Mouse (Mus musculus): ENCODE measurements around the gene Ints6l.

Gene Ints6l

GRCm38 (mm10) chrX:56454671-56455371 is at the start of gene Ints6l:
Ints6l (plus strand) TSS chrX:56454857.
- Histone ChIP-seq H3K27me3 (ENCODE audit: control insufficient read depth, insufficient read depth, low read length, poor library complexity, severe bottlenecking) (no peaks in the 10 kb centered on the region), H3K36me3 (ENCODE audit: control insufficient read depth, insufficient read depth, low read length, poor library complexity, severe bottlenecking) (no peaks in the 10 kb centered on the region)
- peak; percentile 86 for DNase-seq (ENCODE audit: low read depth, low spot score)

- no peaks in the 10 kb centered on the region for H3K36me3 ChIP-seq (ENCODE audit: control insufficient read depth, insufficient read depth, low read length, poor library complexity, severe bottlenecking)
- DNase-seq (ENCODE audit: low read depth, low spot score): no peak
- no peaks in the 10 kb centered on the region for H3K27me3 ChIP-seq (ENCODE audit: control insufficient read depth, insufficient read depth, low read length, poor library complexity, severe bottlenecking)
Measured at GRCm38 (mm10) chrX:56405482-56405881, 49.2 kb upstream of the Ints6l start.

- DNase-seq (ENCODE audit: low read depth, low spot score): no peak
- no peaks in the 10 kb centered on the region for H3K27me3 ChIP-seq (ENCODE audit: control insufficient read depth, insufficient read depth, low read length, poor library complexity, severe bottlenecking)
- H3K36me3 ChIP-seq (ENCODE audit: control insufficient read depth, insufficient read depth, low read length, poor library complexity, severe bottlenecking): no peaks in the 10 kb centered on the region
Measured at GRCm38 (mm10) chrX:56406128-56406527, 48.5 kb upstream of the Ints6l start.

GRCm38 (mm10) chrX:56416277-56416676 is 38.4 kb upstream of the Ints6l start:
- no peaks in the 10 kb centered on the region for H3K36me3 ChIP-seq (ENCODE audit: control insufficient read depth, insufficient read depth, low read length, poor library complexity, severe bottlenecking)
- no peaks in the 10 kb centered on the region for H3K27me3 ChIP-seq (ENCODE audit: control insufficient read depth, insufficient read depth, low read length, poor library complexity, severe bottlenecking)
- DNase-seq (ENCODE audit: low read depth, low spot score): no peak

GRCm38 (mm10) chrX:56417541-56417940 is 37.1 kb upstream of the Ints6l start:
- no peaks in the 10 kb centered on the region for H3K36me3 ChIP-seq (ENCODE audit: control insufficient read depth, insufficient read depth, low read length, poor library complexity, severe bottlenecking)
- H3K27me3 ChIP-seq (ENCODE audit: control insufficient read depth, insufficient read depth, low read length, poor library complexity, severe bottlenecking): no peaks in the 10 kb centered on the region
- DNase-seq (ENCODE audit: low read depth, low spot score): peak; percentile 39

GRCm38 (mm10) chrX:56430601-56431000 is 24.1 kb upstream of the Ints6l start:
- H3K27me3 ChIP-seq (ENCODE audit: control insufficient read depth, insufficient read depth, low read length, poor library complexity, severe bottlenecking): no peaks in the 10 kb centered on the region
- DNase-seq (ENCODE audit: low read depth, low spot score): peak; percentile 31
- no peaks in the 10 kb centered on the region for H3K36me3 ChIP-seq (ENCODE audit: control insufficient read depth, insufficient read depth, low read length, poor library complexity, severe bottlenecking)

- Histone ChIP-seq H3K36me3 (ENCODE audit: control insufficient read depth, insufficient read depth, low read length, poor library complexity, severe bottlenecking) (no peaks in the 10 kb centered on the region), H3K27me3 (ENCODE audit: control insufficient read depth, insufficient read depth, low read length, poor library complexity, severe bottlenecking) (no peaks in the 10 kb centered on the region)
- no peak for DNase-seq (ENCODE audit: low read depth, low spot score)
Measured at GRCm38 (mm10) chrX:56435758-56436283, 18.8 kb upstream of the Ints6l start.

GRCm38 (mm10) chrX:56446487-56447428 is 7.9 kb upstream of the Ints6l start:
- Histone ChIP-seq H3K36me3 (ENCODE audit: control insufficient read depth, insufficient read depth, low read length, poor library complexity, severe bottlenecking) (no peaks in the 10 kb centered on the region; the same call in 1 of the 2 replicates), H3K27me3 (ENCODE audit: control insufficient read depth, insufficient read depth, low read length, poor library complexity, severe bottlenecking) (no peaks in the 10 kb centered on the region)
- no peak for DNase-seq (ENCODE audit: low read depth, low spot score)

- H3K27me3 ChIP-seq (ENCODE audit: control insufficient read depth, insufficient read depth, low read length, poor library complexity, severe bottlenecking): no peaks in the 10 kb centered on the region
- no peaks in the 10 kb centered on the region; the same call in 1 of the 2 replicates for H3K36me3 ChIP-seq (ENCODE audit: control insufficient read depth, insufficient read depth, low read length, poor library complexity, severe bottlenecking)
- no peak for DNase-seq (ENCODE audit: low read depth, low spot score)
Measured at GRCm38 (mm10) chrX:56447524-56448015, 7.1 kb upstream of the Ints6l start, which contains the start of gene Gm2174. Gm2174 (plus strand) TSS chrX:56447965.

- Histone ChIP-seq H3K36me3 (ENCODE audit: control insufficient read depth, insufficient read depth, low read length, poor library complexity, severe bottlenecking) (no peaks in the 10 kb centered on the region), H3K27me3 (ENCODE audit: control insufficient read depth, insufficient read depth, low read length, poor library complexity, severe bottlenecking) (no peaks in the 10 kb centered on the region)
- DNase-seq (ENCODE audit: low read depth, low spot score): peak; percentile 88
Measured at GRCm38 (mm10) chrX:56455372-56456246, 952 bp downstream of the Ints6l start.

GRCm38 (mm10) chrX:56456379-56456778 is 1.7 kb downstream of the Ints6l start:
- H3K36me3 ChIP-seq (ENCODE audit: control insufficient read depth, insufficient read depth, low read length, poor library complexity, severe bottlenecking): no peaks in the 10 kb centered on the region
- no peak for DNase-seq (ENCODE audit: low read depth, low spot score)

GRCm38 (mm10) chrX:56462020-56462933 is 7.6 kb downstream of the Ints6l start:
- DNase-seq (ENCODE audit: low read depth, low spot score): no peak
- Histone ChIP-seq H3K27me3 (ENCODE audit: control insufficient read depth, insufficient read depth, low read length, poor library complexity, severe bottlenecking) (no peaks in the 10 kb centered on the region), H3K36me3 (ENCODE audit: control insufficient read depth, insufficient read depth, low read length, poor library complexity, severe bottlenecking) (no peaks in the 10 kb centered on the region)

More at GRCm38 (mm10) chrX:56456379-56456778, 1.7 kb downstream of the Ints6l start:
- no peaks in the 10 kb centered on the region for H3K27me3 ChIP-seq (ENCODE audit: control insufficient read depth, insufficient read depth, low read length, poor library complexity, severe bottlenecking)

GRCm38 (mm10) chrX:56464906-56465305 is 10.2 kb downstream of the Ints6l start:
- no peak for DNase-seq (ENCODE audit: low read depth, low spot score)

More at GRCm38 (mm10) chrX:56464906-56465305, 10.2 kb downstream of the Ints6l start:
- H3K27me3 ChIP-seq (ENCODE audit: control insufficient read depth, insufficient read depth, low read length, poor library complexity, severe bottlenecking): no peaks in the 10 kb centered on the region
- no peaks in the 10 kb centered on the region for H3K36me3 ChIP-seq (ENCODE audit: control insufficient read depth, insufficient read depth, low read length, poor library complexity, severe bottlenecking)
